Mouse (Mus musculus) myocyte (in vitro differentiated cells): ENCODE results near the gene Gnas.

Experiments
- CEBPB ChIP-seq: IDR thresholded peaks from 2 replicates; pipeline ENCODE4 v1.6.1; 2011; ENCODE audit warnings: mild to moderate bottlenecking, moderate library complexity; ENCODE audit not compliant: poor library complexity, insufficient read depth, severe bottlenecking
- E2F4 ChIP-seq: IDR thresholded peaks from one replicate; pipeline ENCODE4 v1.6.1; 2011; ENCODE audit warnings: mild to moderate bottlenecking, control low read depth, moderate library complexity; ENCODE audit not compliant: insufficient read depth
- MAX ChIP-seq: IDR thresholded peaks from one replicate; pipeline ENCODE4 v1.6.1; 2011; ENCODE audit warnings: low read depth, mild to moderate bottlenecking, control low read depth
- MYOD1 ChIP-seq, 3 experiments: IDR thresholded peaks; one replicate each; pipeline ENCODE4 v1.6.1; 2011; ENCODE audit warnings: control low read depth in 2 of 3, low read depth in 2 of 3, mild to moderate bottlenecking in 2 of 3, moderate library complexity in 1 of 3; ENCODE audit not compliant: insufficient read length in 2 of 3, control insufficient read depth in 1 of 3
- MYOG ChIP-seq, 3 experiments: IDR thresholded peaks; one replicate each; pipeline ENCODE4 v1.6.1; 2011; ENCODE audit warnings: control low read depth in 2 of 3, low read depth in 2 of 3, mild to moderate bottlenecking in 2 of 3; ENCODE audit not compliant: insufficient read length in 2 of 3, control insufficient read depth in 1 of 3, insufficient read depth in 1 of 3
- POLR2A ChIP-seq: IDR thresholded peaks from one replicate; pipeline ENCODE4 v1.6.1; 2011; ENCODE audit warnings: low read depth, mild to moderate bottlenecking, control low read depth, moderate library complexity; ENCODE audit not compliant: insufficient read length
- POLR2AphosphoS2 ChIP-seq: IDR thresholded peaks from one replicate; pipeline ENCODE4 v1.6.1; 2011; ENCODE audit warnings: low read depth, control low read depth; ENCODE audit not compliant: insufficient read length
- REST ChIP-seq: IDR thresholded peaks from one replicate; pipeline ENCODE4 v1.6.1; 2011; ENCODE audit warnings: mild to moderate bottlenecking, control low read depth, moderate library complexity; ENCODE audit not compliant: insufficient read depth, insufficient read length
- SRF ChIP-seq: IDR thresholded peaks from one replicate; pipeline ENCODE4 v1.6.1; 2011; ENCODE audit warnings: low read depth; ENCODE audit not compliant: control insufficient read depth, insufficient read length
- TCF12 ChIP-seq: IDR thresholded peaks from one replicate; pipeline ENCODE4 v1.6.1; 2011; ENCODE audit warnings: mild to moderate bottlenecking, control low read depth; ENCODE audit not compliant: poor library complexity, insufficient read depth, severe bottlenecking
- TCF3 ChIP-seq: IDR thresholded peaks from one replicate; pipeline ENCODE4 v1.6.1; 2011; ENCODE audit warnings: low read depth, control low read depth; ENCODE audit not compliant: insufficient read length
- USF1 ChIP-seq: IDR thresholded peaks from one replicate; pipeline ENCODE4 v1.6.1; 2011; ENCODE audit warnings: low read depth, mild to moderate bottlenecking, control low read depth, moderate library complexity

DNA sequence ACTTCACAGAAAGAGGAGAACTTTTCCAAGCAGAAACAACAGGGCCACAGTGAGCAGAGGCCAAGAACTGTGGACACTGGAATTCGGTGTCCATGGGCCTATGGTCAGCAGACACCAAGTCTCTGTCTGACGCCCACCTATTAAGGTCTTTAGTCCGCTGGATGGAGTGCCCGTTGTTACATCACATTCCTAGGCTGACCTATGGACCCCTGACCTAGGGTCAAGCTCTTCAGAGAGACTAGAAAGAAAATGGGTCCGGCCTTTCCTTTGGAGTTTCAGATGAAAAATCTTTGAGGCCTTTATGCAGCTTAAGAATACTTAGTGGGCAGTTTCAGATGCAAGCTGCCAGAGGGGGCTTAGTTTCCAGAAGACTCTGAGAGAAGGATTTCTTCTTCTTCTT is 21.5 kb downstream of the Gnas start:
- TF ChIP-seq POLR2A (no peak), CEBPB (no peak), USF1 (no peak), E2F4 (no peak), TCF3 (no peak), TCF12 (no peak), SRF (no peak), MYOG (IDR thresholded peaks at IDR 0.05; ENCODE audit: control insufficient read depth in 1 of 3, insufficient read depth in 1 of 3, insufficient read length in 2 of 3, low read depth in 2 of 3) (no peak), MAX (no peak), REST (no peak), POLR2AphosphoS2 (no peak), MYOD1 (IDR thresholded peaks at IDR 0.05; ENCODE audit: control insufficient read depth in 1 of 3, insufficient read length in 2 of 3, low read depth in 2 of 3) (no peak)
